In genomic region chr14:109937432-109937831, GRCm38 (mm10) we compare ENCODE assay signal across 31 mouse cellular contexts.
"Had no signal": no experiment of that assay in that cellular context is flagged by ENCODE, and none has a peak within 500 bp of the region (broad histone marks: within the 10 kb centered on the region; RNA-seq: fewer than 3 reads in every experiment).

No protein-coding gene starts in this region.

- H3K27me3 ChIP-seq: limb, embryonic 12.5 days; limb, embryonic 13.5 days; limb, embryonic 15.5 days; liver, embryonic 12.5 days; liver, embryonic 13.5 days; liver, embryonic 15.5 days; lung, embryonic 15.5 days; megakaryocyte, embryonic 14.5 days; midbrain, embryonic 12.5 days; midbrain, embryonic 13.5 days; midbrain, embryonic 15.5 days; neural tube, embryonic 12.5 days; neural tube, embryonic 13.5 days had no signal

- H3K4me3 ChIP-seq: left cerebral cortex, adult 2 months; limb, embryonic 12.5 days; limb, embryonic 13.5 days; limb, embryonic 15.5 days; liver, embryonic 12.5 days; liver, embryonic 13.5 days; liver, embryonic 15.5 days; lung, embryonic 15.5 days; megakaryocyte, embryonic 14.5 days; midbrain, embryonic 10.5 days; midbrain, embryonic 12.5 days; midbrain, embryonic 13.5 days; midbrain, embryonic 15.5 days; myocyte; neural tube, embryonic 12.5 days; neural tube, embryonic 13.5 days had no signal

- H3K4me1 ChIP-seq: limb, embryonic 12.5 days; limb, embryonic 13.5 days; limb, embryonic 15.5 days; liver, embryonic 12.5 days; liver, embryonic 13.5 days; liver, embryonic 15.5 days; lung, embryonic 15.5 days; megakaryocyte, embryonic 14.5 days; midbrain, embryonic 10.5 days; midbrain, embryonic 12.5 days; midbrain, embryonic 13.5 days; midbrain, embryonic 15.5 days; neural tube, embryonic 12.5 days; neural tube, embryonic 13.5 days had no signal

- H3K9me3 ChIP-seq: limb, embryonic 12.5 days; limb, embryonic 13.5 days; limb, embryonic 15.5 days; liver, embryonic 12.5 days; liver, embryonic 15.5 days; lung, embryonic 15.5 days; megakaryocyte, embryonic 14.5 days; midbrain, embryonic 10.5 days; midbrain, embryonic 12.5 days; midbrain, embryonic 13.5 days; midbrain, embryonic 15.5 days; neural tube, embryonic 12.5 days; neural tube, embryonic 13.5 days had no signal

- DNase-seq: left cerebral cortex, postnatal 4 days; liver; liver, embryonic 13.5 days; liver, postnatal 0 days; lung, adult 18-20 months; lung, adult 2 months; lung, embryonic 14.5 days; lung, postnatal 10 days; lung, postnatal 14 days; lung, postnatal 36 days; lung, postnatal 4 days; midbrain, embryonic 14.5 days had no signal

- H3K4me2 ChIP-seq: limb, embryonic 12.5 days; limb, embryonic 13.5 days; limb, embryonic 15.5 days; liver, embryonic 12.5 days; liver, embryonic 13.5 days; liver, embryonic 15.5 days; lung, embryonic 14.5 days; lung, embryonic 15.5 days; midbrain, embryonic 12.5 days; midbrain, embryonic 13.5 days; midbrain, embryonic 15.5 days; neural tube, embryonic 12.5 days; neural tube, embryonic 13.5 days had no signal

- H3K9ac ChIP-seq: limb, embryonic 12.5 days; limb, embryonic 13.5 days; limb, embryonic 15.5 days; liver, embryonic 12.5 days; liver, embryonic 13.5 days; liver, embryonic 14.5 days; liver, embryonic 15.5 days; liver, postnatal 0 days; lung, embryonic 14.5 days; lung, embryonic 15.5 days; midbrain, embryonic 12.5 days; midbrain, embryonic 13.5 days; midbrain, embryonic 15.5 days; neural tube, embryonic 12.5 days; neural tube, embryonic 13.5 days had no signal

- ATAC-seq: liver, embryonic 12.5 days; liver, postnatal 0 days; lung, postnatal 0 days; midbrain, embryonic 13.5 days; midbrain, embryonic 15.5 days; midbrain, embryonic 16.5 days had no signal

- H3K36me3 ChIP-seq: limb, embryonic 12.5 days; limb, embryonic 13.5 days; limb, embryonic 15.5 days; liver, embryonic 12.5 days; liver, embryonic 13.5 days; liver, embryonic 15.5 days; lung, embryonic 15.5 days; midbrain, embryonic 10.5 days; midbrain, embryonic 12.5 days; midbrain, embryonic 13.5 days; midbrain, embryonic 15.5 days; neural tube, embryonic 12.5 days; neural tube, embryonic 13.5 days had no signal

- H3K27ac ChIP-seq: left cerebral cortex, adult 2 months; limb, embryonic 12.5 days; limb, embryonic 13.5 days; limb, embryonic 15.5 days; liver, embryonic 12.5 days; liver, embryonic 13.5 days; liver, embryonic 14.5 days; liver, embryonic 15.5 days; lung, embryonic 15.5 days; macrophage; midbrain, embryonic 10.5 days; midbrain, embryonic 12.5 days; midbrain, embryonic 13.5 days; midbrain, embryonic 15.5 days; neural tube, embryonic 12.5 days; neural tube, embryonic 13.5 days had no signal
